Mouse (Mus musculus): ENCODE measurements around the gene Arhgdig.
"Not testable (repeated sequence)": the region's sequence is repeated elsewhere in the genome, so short reads cannot be mapped to it uniquely, and the experiment has no call there.

The Arhgdig gene

GRCm38 (mm10) chr17:26204766-26205165 is 2.8 kb downstream of the Arhgdig start:
- DNase-seq (ENCODE audit: low spot score), result no peak

GRCm38 (mm10) chr17:26203321-26203811 is 4.2 kb downstream of the Arhgdig start:
- DNase-seq (ENCODE audit: low spot score), result no peak

GRCm38 (mm10) chr17:26202737-26203136 is 4.8 kb downstream of the Arhgdig start, which contains the start of gene Rgs11:
Rgs11 (plus strand) TSS chr17:26202951.
- no peak for DNase-seq (ENCODE audit: low spot score)

DNA sequence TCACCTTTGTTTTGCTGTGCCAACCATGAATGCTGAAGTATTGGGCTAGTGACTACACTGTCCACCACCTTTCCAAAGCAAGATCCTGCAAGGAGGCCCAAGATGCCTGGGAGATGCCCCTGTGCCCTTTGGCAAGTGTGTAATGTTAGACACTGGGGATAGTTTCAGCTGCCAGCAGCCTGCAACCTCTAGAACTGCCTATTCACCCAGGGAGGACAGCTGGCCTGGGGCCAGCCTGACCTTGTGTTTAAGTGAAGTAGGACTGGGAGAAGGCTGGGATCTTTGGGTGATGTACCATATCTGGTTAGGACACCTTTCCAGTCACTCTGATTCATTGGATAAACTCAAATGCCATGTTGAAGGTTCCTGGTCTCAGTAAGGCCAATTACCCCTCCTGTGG is 5.6 kb downstream of the Arhgdig start:
- no peak for DNase-seq (ENCODE audit: low spot score)

DNA sequence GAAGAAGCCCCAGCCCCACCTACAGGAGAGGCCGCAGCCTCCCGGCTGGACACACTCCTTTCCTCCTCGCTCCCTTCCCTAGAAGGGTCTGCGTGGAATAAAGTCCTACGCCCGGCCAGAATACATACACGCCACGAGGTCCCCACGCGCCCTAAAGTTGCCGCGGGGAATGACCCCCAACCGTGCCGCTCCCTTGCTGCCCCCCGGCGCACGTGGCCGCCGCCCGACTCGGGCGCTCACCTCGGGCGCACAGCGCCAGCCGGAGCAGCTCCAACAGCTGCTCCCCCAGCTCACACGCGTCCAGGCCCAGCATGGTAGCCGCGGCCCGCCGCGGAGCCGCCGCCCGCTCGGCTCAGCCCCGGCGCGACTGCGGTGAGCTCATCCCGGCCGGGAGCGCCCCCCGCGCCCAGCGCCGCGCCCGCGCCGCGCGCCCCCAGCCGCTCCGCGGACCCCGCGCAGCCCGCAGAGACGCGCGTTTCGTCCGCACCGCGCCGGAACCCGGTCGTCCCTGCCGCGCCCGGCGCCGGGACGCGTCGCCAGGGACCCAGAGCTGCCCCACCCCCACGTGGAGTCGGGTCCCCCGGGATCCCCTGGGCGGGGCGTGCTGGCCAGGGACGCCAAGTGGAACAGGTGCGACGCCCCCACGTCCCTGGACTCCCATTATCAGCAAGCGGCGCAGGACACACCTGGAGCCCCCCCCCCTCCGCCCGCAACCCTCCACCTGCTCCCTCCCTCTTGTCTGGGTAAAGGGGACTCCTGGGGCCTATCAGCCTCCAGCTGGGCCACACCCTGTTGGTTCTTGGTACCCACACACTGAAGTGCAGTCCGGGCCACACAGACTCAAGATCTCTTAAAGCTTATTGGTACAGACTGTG is 6.5 kb downstream of the Arhgdig start:
- peak; percentile 52 for DNase-seq (ENCODE audit: low spot score)

DNA sequence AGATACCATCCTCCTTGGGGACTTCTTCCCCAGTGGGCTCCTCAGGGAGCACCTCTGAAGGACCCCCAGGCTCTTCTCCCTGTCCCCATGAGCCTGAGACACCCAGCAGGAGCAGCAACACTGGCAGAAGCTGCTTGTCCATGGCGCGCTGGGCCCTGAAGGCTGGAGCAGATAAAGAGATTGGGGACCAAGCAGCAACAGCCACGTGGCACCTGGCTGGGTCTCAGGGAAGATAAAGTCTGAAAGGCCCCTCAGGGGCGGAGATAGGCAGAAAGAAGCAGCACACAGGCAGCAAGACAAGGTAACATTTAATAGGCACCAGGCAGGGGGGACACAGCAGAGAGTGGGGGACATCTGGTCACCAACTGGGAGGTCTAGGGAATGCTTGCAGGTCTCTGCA is 8.7 kb downstream of the Arhgdig start, which contains the start of gene Pdia2:
Gene Pdia2 (minus strand): TSS at position 196 of the 400 bp plus-strand sequence.
- DNase-seq (ENCODE audit: low spot score), result no peak

DNA sequence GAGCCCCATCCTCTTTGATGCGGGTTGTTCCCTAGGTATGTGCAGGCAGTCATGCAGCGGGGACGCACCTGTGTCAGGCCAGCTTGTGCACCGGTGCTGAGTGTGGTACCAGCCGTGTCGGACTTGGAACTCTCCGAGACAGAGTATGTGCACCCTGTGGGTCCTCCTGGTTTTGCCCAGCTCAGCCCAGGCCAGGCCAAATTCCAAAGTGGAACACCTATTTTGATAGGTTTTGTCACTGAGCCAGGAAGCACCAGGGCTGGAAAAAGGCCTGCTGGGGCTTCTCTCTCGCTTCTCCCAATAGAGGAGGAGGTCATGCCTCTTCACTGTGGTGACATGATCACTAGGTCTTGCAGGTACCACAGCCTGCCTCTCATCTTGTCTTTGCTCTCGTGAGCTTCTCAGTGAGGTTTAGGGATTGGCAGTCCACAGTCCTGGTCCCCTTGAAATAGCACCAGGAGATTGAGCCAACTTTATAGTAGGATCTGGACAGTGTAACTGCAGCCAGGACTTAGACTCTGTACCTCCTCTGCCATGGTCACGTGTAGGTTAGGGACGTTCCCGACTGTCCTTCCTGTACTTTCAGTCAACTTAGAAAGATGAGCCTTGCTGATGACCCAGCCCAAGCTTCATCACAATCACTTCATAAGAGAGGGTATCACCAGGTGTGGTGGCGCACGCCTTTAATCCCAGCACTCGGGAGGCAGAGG is 14.9 kb downstream of the Arhgdig start:
- no peak for DNase-seq (ENCODE audit: low spot score)

- DNase-seq (ENCODE audit: low spot score), result not testable (repeated sequence)
Observed at GRCm38 (mm10) chr17:26191486-26191885, 16.1 kb downstream of the Arhgdig start.

GRCm38 (mm10) chr17:26188091-26188805 is 19.3 kb downstream of the Arhgdig start:
- no peak for DNase-seq (ENCODE audit: low spot score)

DNA sequence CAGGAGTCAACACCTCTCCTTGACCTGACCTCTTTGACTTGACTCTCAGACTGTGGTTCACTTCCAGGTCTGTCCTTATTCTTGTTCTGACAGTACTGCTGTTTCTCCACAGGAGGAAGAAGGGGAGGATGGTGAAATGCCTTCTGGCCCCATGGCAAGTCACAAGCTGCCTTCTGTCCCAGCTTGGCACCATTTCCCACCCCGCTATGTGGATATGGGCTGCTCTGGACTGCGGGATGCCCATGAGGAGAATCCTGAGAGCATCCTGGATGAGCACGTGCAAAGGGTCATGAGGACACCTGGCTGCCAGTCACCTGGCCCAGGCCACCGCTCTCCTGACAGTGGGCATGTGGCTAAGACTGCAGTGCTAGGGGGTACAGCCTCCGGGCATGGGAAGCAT is 20.0 kb downstream of the Arhgdig start:
- DNase-seq (ENCODE audit: low spot score), result no peak

- no peak for DNase-seq (ENCODE audit: low spot score)
Observed at GRCm38 (mm10) chr17:26181179-26181578, 26.4 kb downstream of the Arhgdig start.

DNA sequence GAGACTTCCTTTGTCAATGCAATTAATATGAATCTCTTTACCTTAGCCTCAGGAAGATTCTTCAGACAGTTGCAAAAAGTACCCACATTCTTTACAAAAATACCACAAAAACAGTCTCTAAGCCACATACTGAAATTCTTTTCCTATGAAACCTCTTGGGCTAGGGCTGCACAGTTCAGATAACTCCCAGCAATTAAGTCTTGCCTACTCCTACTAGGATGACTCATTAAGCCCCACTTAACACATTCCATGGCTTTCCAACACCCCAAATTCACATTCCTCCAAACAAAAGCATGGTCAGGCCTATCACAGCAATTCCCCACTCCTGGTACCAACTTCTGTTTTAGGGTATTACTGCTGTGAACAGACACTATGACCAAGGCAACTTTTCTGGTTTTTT is 29.0 kb downstream of the Arhgdig start:
- no peak for DNase-seq (ENCODE audit: low spot score)

DNA sequence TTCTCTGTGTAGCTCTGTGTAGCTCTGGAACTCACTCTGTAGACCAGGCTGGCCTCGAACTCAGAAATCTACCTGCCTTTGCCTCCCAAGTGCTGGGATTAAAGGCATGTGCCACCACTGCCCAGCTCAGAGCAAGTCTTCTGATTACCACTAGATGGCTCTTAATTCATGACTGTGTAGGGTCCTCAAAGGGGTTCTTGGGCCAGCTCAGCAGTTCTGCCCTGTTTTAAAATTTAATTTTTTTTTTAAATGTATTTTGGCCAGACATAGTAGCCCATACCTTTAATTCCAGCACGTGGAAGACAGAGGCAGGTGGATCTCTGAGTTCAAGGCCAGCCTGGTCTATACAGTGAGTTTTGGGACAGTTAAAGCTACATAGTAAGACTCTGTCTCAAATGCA is 32.3 kb downstream of the Arhgdig start:
- DNase-seq (ENCODE audit: low spot score), result not testable (repeated sequence)

GRCm38 (mm10) chr17:26168039-26168438 is 39.5 kb downstream of the Arhgdig start:
- no peak for DNase-seq (ENCODE audit: low spot score)

DNA sequence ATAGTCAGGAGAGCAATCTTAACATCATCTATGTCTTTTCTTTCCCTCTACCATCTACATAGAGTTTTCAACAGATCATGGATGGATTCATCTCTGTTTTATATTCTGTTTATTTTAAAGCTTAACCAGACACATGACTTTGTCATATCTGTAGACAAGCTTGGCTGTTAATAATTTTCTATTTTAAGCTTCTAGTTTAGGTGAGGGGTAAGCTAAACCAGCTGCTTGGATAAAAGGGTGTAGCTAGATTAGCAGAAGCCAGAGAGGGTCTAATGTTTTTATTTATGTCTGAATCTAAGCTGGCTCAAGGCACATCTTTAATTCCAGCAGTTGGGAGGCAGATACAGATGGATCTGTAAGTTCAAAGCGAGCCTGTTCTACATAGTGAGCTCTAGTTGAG is 44.9 kb downstream of the Arhgdig start:
- no peak for DNase-seq (ENCODE audit: low spot score)

GRCm38 (mm10) chr17:26151886-26152630 is 55.5 kb downstream of the Arhgdig start:
- no peak for DNase-seq (ENCODE audit: low spot score)

Measured in testis, postnatal 14 days (tissue).